19 mouse cellular contexts compared by ENCODE assay signal in the genomic region with DNA sequence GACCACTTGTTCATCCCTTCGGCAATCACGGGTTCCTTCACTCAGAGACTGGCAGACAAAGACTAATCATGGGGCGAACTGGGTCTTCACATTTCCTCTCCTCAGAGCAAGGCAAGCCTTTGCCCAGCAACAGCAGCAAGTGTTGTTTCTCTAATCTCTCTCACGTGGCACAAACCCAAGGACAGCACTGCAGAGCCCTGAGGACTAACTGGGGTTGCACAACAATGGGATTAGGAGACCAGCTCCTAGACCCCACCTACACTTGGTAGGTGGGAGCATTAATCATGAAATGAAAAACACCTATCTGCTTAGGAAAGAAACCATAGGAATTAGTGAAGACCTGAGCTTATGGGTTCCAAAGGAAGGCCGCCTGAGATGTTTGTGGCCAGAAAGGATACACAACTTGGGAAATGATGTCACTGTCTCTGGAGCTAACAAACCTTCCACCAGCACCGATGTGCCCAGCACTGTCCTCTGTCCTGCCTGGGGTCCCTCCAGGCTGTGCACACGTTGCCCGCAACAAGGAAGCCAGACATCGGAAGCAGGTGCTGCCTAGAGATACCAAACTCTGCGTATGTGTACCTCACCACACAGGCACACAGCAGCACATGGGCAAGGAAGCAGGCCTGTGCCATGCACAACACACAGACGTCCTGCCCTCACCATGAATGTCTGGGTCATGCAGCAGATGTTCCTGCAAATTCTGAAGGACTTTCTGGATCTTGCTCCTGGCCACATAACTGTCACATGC. TPM values are rescaled to one million over a fixed set of nuclear protein-coding genes. Genes with fewer than 3 reads are reported as not detected.
DNase-seq lines count a peak whose midpoint lies in the region; ATAC-seq lines count a peak whose summit lies in the region.
"Had no signal": no experiment of that assay in that cellular context is flagged by ENCODE, and none has a peak within 500 bp of the region (broad histone marks: within the 10 kb centered on the region; RNA-seq: fewer than 3 reads in every experiment).

No protein-coding gene starts in this region.

- no peak for ATAC-seq in hindbrain, embryonic 13.5 days (ENCODE audit: low FRiP score)
- no peak for ATAC-seq in hindbrain, embryonic 12.5 days (ENCODE audit: low FRiP score)
- no peak for ATAC-seq in neural tube, embryonic 13.5 days (ENCODE audit: low read depth)

- H3K27ac ChIP-seq in hindbrain, embryonic 13.5 days: peak overlapping the region; percentile 60; the same call in 1 of the 2 replicates
- H3K27ac ChIP-seq in hindbrain, embryonic 12.5 days: no peak overlapping the region
- peak overlapping the region; percentile 15; the same call in 1 of the 2 replicates for H3K27ac ChIP-seq in neural tube, embryonic 13.5 days (replicated peaks)
- H3K27ac ChIP-seq: kidney, embryonic 15.5 days; macrophage had no signal

- WGBS in hindbrain, embryonic 13.5 days: 72% methylated on average over 11 of the region's 11 CpGs
- WGBS in hindbrain, embryonic 12.5 days: 71% methylated on average over 11 of the region's 11 CpGs
- WGBS in neural tube, embryonic 13.5 days: 81% methylated on average over 11 of the region's 11 CpGs

- DNase-seq in neural tube, embryonic 10.5 days (ENCODE audit: extremely low spot score, low spot score): no peak
- peak; percentile 50 for DNase-seq in adrenal gland, postnatal 14 days
- peak; percentile 70 for DNase-seq in gonadal fat pad, adult 2 months (ENCODE audit: low read depth)
- no peak for DNase-seq in kidney, postnatal 14 days
- DNase-seq: cerebellum, postnatal 14 days; lung, adult 2 months; right cerebral cortex, postnatal 14 days had no signal

- no peak overlapping the region for H3K4me3 ChIP-seq in hindbrain, embryonic 13.5 days
- H3K4me3 ChIP-seq in hindbrain, embryonic 12.5 days: no peak overlapping the region
- H3K4me3 ChIP-seq in neural tube, embryonic 13.5 days: no peak overlapping the region
- H3K4me3 ChIP-seq: kidney, embryonic 15.5 days; myocyte had no signal

- H3K4me1 ChIP-seq in hindbrain, embryonic 13.5 days (replicated peaks): peaks cover 20% of the 10 kb centered on the region
- H3K4me1 ChIP-seq in hindbrain, embryonic 12.5 days: peaks cover 15% of the 10 kb centered on the region
- H3K4me1 ChIP-seq in neural tube, embryonic 13.5 days (replicated peaks): peaks cover 16% of the 10 kb centered on the region
- H3K4me1 ChIP-seq: kidney, embryonic 15.5 days had no signal

- H3K9ac ChIP-seq in hindbrain, embryonic 13.5 days: no peak overlapping the region
- no peak overlapping the region for H3K9ac ChIP-seq in hindbrain, embryonic 12.5 days
- H3K9ac ChIP-seq in neural tube, embryonic 13.5 days: 0 out of 2 replicates have a peak overlapping the region, but pooled peaks have one; percentile 36
- H3K9ac ChIP-seq: kidney, embryonic 15.5 days had no signal

- H3K36me3 ChIP-seq in hindbrain, embryonic 13.5 days: no peaks in the 10 kb centered on the region; the same call in 1 of the 2 replicates
- H3K36me3 ChIP-seq in hindbrain, embryonic 12.5 days: peaks cover 7% of the 10 kb centered on the region; the same call in 1 of the 2 replicates
- H3K36me3 ChIP-seq in neural tube, embryonic 13.5 days: no peaks in the 10 kb centered on the region

- H3K27me3 ChIP-seq in hindbrain, embryonic 13.5 days: no peaks in the 10 kb centered on the region
- no peaks in the 10 kb centered on the region for H3K27me3 ChIP-seq in hindbrain, embryonic 12.5 days
- no peaks in the 10 kb centered on the region for H3K27me3 ChIP-seq in neural tube, embryonic 13.5 days
- H3K27me3 ChIP-seq: kidney, embryonic 15.5 days had no signal

- H3K4me2 ChIP-seq in hindbrain, embryonic 13.5 days: no peak overlapping the region
- H3K4me2 ChIP-seq in hindbrain, embryonic 12.5 days (replicated peaks): no peak overlapping the region
- H3K4me2 ChIP-seq in neural tube, embryonic 13.5 days: no peak overlapping the region
- H3K4me2 ChIP-seq: kidney, embryonic 15.5 days had no signal

- no peaks in the 10 kb centered on the region for H3K9me3 ChIP-seq in hindbrain, embryonic 13.5 days
- H3K9me3 ChIP-seq in hindbrain, embryonic 12.5 days (replicated peaks): no peaks in the 10 kb centered on the region
- H3K9me3 ChIP-seq in neural tube, embryonic 13.5 days: no peaks in the 10 kb centered on the region
- H3K9me3 ChIP-seq: G1E; kidney, embryonic 15.5 days had no signal

RNA-seq across cellular contexts. Expression of a gene that starts 16.3 kb away (rescaled TPM):
- not detected in 2 replicates for polyA plus RNA-seq in hindbrain, embryonic 13.5 days (2015; fragmentation: Nextera tagmentation; extraction: Ambion mirVana)
- polyA plus RNA-seq in hindbrain, embryonic 12.5 days (2016; fragmentation: Nextera tagmentation; extraction: Ambion mirVana): not detected in 2 replicates
- not detected in 2 replicates for polyA plus RNA-seq in neural tube, embryonic 13.5 days (2015; fragmentation: Nextera tagmentation; extraction: Ambion mirVana)
- not detected in 2 replicates for total RNA-seq in adrenal gland, postnatal 14 days (2021)
- polyA plus RNA-seq in gonadal fat pad, adult 2 months (2012; rRNA removed): 1.5 and 2.9 TPM in 2 replicates
- total RNA-seq: G1E; gastrocnemius, postnatal 14 days; heart, postnatal 25 days; layer of hippocampus, adult 18-20 months; left cerebral cortex, adult 18-20 months had no signal
- polyA plus RNA-seq: G1E; kidney, embryonic 15.5 days; limb, embryonic 14.5 days; lung, adult 2 months; macrophage; myocyte had no signal

Comparison
In these comparisons a context has a peak if more than half of its experiments do, and no peak if none do; other contexts are left out.
1. DNase-seq: peak in adrenal gland, postnatal 14 days (single experiment) and gonadal fat pad, adult 2 months (single experiment); none in neural tube, embryonic 10.5 days (single experiment) and kidney, postnatal 14 days (single experiment).